Mouse (Mus musculus) thymus, adult 2 months (tissue): ENCODE results near the gene Pld4.

Experiments used
- CTCF ChIP-seq: fragments of 200-500 bp; IDR thresholded peaks from 2 replicates; pipeline ENCODE4 v1.5.1; 2012; ENCODE audit warnings: mild to moderate bottlenecking, control low read depth, low read length, moderate library complexity, borderline replicate concordance; ENCODE audit not compliant: control insufficient read depth, poor library complexity, insufficient read depth; ENCODE audit errors: extremely low read depth
- POLR2A ChIP-seq: fragments of 200-500 bp; IDR thresholded peaks from 2 replicates; pipeline ENCODE4 v1.6.1; 2012; ENCODE audit warnings: mild to moderate bottlenecking, low read length, control low read depth, moderate library complexity; ENCODE audit not compliant: control insufficient read depth, poor library complexity, insufficient read depth; ENCODE audit errors: extremely low read depth

- no peak for TF ChIP-seq CTCF
- no peak for TF ChIP-seq POLR2A
These were observed 41.7 kb downstream of the Pld4 start, which contains the start of gene Ahnak2 for GRCm38 (mm10) chr12:112801864-112802846.
